In the genomic region with DNA sequence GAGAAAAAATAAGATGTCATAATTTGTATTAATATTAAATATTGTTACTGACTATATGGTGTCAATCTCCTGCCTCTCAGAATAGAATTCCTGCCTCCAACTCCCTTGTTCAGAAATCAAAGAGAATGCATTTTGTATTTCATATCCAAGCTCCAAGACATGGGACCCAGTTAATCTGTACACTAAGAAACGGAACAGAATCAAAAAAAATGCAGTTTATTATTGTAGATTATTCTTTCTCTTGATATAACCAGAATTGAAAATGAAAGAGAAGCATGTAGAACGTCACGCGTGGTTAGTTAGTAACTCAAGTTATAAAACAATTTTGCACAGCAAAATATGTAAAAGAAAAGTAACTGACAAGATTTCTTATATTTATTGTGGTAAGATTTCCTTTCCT, we compare ENCODE assay signal across 15 mouse cellular contexts. TPM values are rescaled to one million over a fixed set of nuclear protein-coding genes. Genes with fewer than 3 reads are reported as not detected.
DNase-seq lines count a peak whose midpoint lies in the region; ATAC-seq and TF ChIP-seq lines count a peak whose summit lies in the region.
"Had no signal": no experiment of that assay in that cellular context is flagged by ENCODE, and none has a peak within 500 bp of the region (broad histone marks: within the 10 kb centered on the region; RNA-seq: fewer than 3 reads in every experiment).

No protein-coding gene starts in this region.

- no peak for TF ChIP-seq CTCF in kidney, postnatal 0 days (IDR thresholded peaks at IDR 0.05; ENCODE audit: low read depth)

- H3K27ac ChIP-seq in embryonic facial prominence, embryonic 12.5 days = no peak overlapping the region
- no peak overlapping the region for H3K27ac ChIP-seq in embryonic facial prominence, embryonic 10.5 days (replicated peaks)
- H3K27ac ChIP-seq in kidney, postnatal 0 days = no peak overlapping the region
- no peak overlapping the region for H3K27ac ChIP-seq in midbrain, embryonic 14.5 days (replicated peaks; ENCODE audit: low read depth, low read length)
- H3K27ac ChIP-seq in midbrain, embryonic 16.5 days (ENCODE audit: low read length) = no peak overlapping the region
- no peak overlapping the region for H3K27ac ChIP-seq in neural tube, embryonic 15.5 days (replicated peaks)

- peak overlapping the region; percentile 27; the same call in 1 of the 2 replicates for H3K4me2 ChIP-seq in embryonic facial prominence, embryonic 12.5 days (replicated peaks)
- peak overlapping the region; percentile 34; the same call in 1 of the 2 replicates for H3K4me2 ChIP-seq in kidney, postnatal 0 days (ENCODE audit: low read length)
- H3K4me2 ChIP-seq in midbrain, embryonic 14.5 days (ENCODE audit: low read length) = peak overlapping the region; percentile 30
- no peak overlapping the region for H3K4me2 ChIP-seq in midbrain, embryonic 16.5 days (ENCODE audit: low read length)
- peak overlapping the region; percentile 36 for H3K4me2 ChIP-seq in neural tube, embryonic 15.5 days
- H3K4me2 ChIP-seq: liver, embryonic 11.5 days had no signal

- peaks cover 9% of the 10 kb centered on the region for H3K4me1 ChIP-seq in embryonic facial prominence, embryonic 12.5 days
- peaks cover 34% of the 10 kb centered on the region for H3K4me1 ChIP-seq in embryonic facial prominence, embryonic 10.5 days
- H3K4me1 ChIP-seq in kidney, postnatal 0 days (replicated peaks; ENCODE audit: insufficient read depth, low read length) = peaks cover 3% of the 10 kb centered on the region; the same call in 1 of the 2 replicates
- H3K4me1 ChIP-seq in midbrain, embryonic 14.5 days (ENCODE audit: control insufficient read depth, insufficient read depth, low read length) = peaks cover 2% of the 10 kb centered on the region; the same call in 1 of the 2 replicates
- H3K4me1 ChIP-seq in midbrain, embryonic 16.5 days (ENCODE audit: control insufficient read depth, insufficient read depth, low read length) = peaks cover 8% of the 10 kb centered on the region; the same call in 1 of the 2 replicates
- peaks cover 19% of the 10 kb centered on the region for H3K4me1 ChIP-seq in neural tube, embryonic 15.5 days

- DNase-seq in embryonic facial prominence, embryonic 10.5 days (ENCODE audit: low spot score) = no peak
- DNase-seq in kidney, postnatal 0 days (ENCODE audit: low spot score) = no peak
- no peak for DNase-seq in kidney, postnatal 14 days
- DNase-seq in midbrain, embryonic 14.5 days = no peak
- no peak for DNase-seq in cerebellum, postnatal 36 days
- DNase-seq: adrenal gland, postnatal 14 days; heart, postnatal 10 days; kidney, postnatal 25 days; right cerebral cortex, adult 18-20 months; thymus, postnatal 36 days had no signal

- no peak overlapping the region for H3K4me3 ChIP-seq in embryonic facial prominence, embryonic 12.5 days
- no peak overlapping the region for H3K4me3 ChIP-seq in embryonic facial prominence, embryonic 10.5 days
- H3K4me3 ChIP-seq in kidney, postnatal 0 days (replicated peaks; ENCODE audit: low read depth, low read length) = peak overlapping the region; percentile 10; the same call in 1 of the 2 replicates
- peak overlapping the region; percentile 5; the same call in 1 of the 2 replicates for H3K4me3 ChIP-seq in midbrain, embryonic 14.5 days (replicated peaks; ENCODE audit: low read depth, low read length)
- no peak overlapping the region for H3K4me3 ChIP-seq in midbrain, embryonic 16.5 days (ENCODE audit: low read depth, low read length)
- 0 out of 2 replicates have a peak overlapping the region, but pooled peaks have one; percentile 20 for H3K4me3 ChIP-seq in neural tube, embryonic 15.5 days (replicated peaks)
- H3K4me3 ChIP-seq: megakaryocyte, embryonic 14.5 days had no signal

- no peaks in the 10 kb centered on the region for H3K9me3 ChIP-seq in embryonic facial prominence, embryonic 12.5 days
- no peaks in the 10 kb centered on the region for H3K9me3 ChIP-seq in embryonic facial prominence, embryonic 10.5 days
- H3K9me3 ChIP-seq in kidney, postnatal 0 days (replicated peaks; ENCODE audit: low read length) = no peaks in the 10 kb centered on the region
- no peaks in the 10 kb centered on the region for H3K9me3 ChIP-seq in midbrain, embryonic 14.5 days (ENCODE audit: control insufficient read depth, low read length)
- H3K9me3 ChIP-seq in midbrain, embryonic 16.5 days (replicated peaks; ENCODE audit: control insufficient read depth, low read length, poor library complexity, severe bottlenecking) = no peaks in the 10 kb centered on the region
- H3K9me3 ChIP-seq in neural tube, embryonic 15.5 days (replicated peaks) = no peaks in the 10 kb centered on the region
- H3K9me3 ChIP-seq: megakaryocyte, embryonic 14.5 days had no signal

- ATAC-seq in embryonic facial prominence, embryonic 12.5 days (ENCODE audit: insufficient number of reproducible peaks, insufficient read depth, low FRiP score, low TSS enrichment) = no peak
- no peak for ATAC-seq in kidney, postnatal 0 days (replicated peaks; ENCODE audit: low FRiP score, low read depth)
- ATAC-seq in midbrain, embryonic 14.5 days (ENCODE audit: low FRiP score, low TSS enrichment) = no peak
- no peak for ATAC-seq in midbrain, embryonic 16.5 days
- ATAC-seq in neural tube, embryonic 15.5 days (ENCODE audit: low FRiP score) = no peak

- H3K36me3 ChIP-seq in embryonic facial prominence, embryonic 12.5 days = no peaks in the 10 kb centered on the region
- no peaks in the 10 kb centered on the region for H3K36me3 ChIP-seq in embryonic facial prominence, embryonic 10.5 days (replicated peaks)
- no peaks in the 10 kb centered on the region for H3K36me3 ChIP-seq in kidney, postnatal 0 days (ENCODE audit: insufficient read depth, low read length)
- no peaks in the 10 kb centered on the region for H3K36me3 ChIP-seq in midbrain, embryonic 14.5 days (ENCODE audit: control insufficient read depth, insufficient read depth, low read length)
- H3K36me3 ChIP-seq in midbrain, embryonic 16.5 days (ENCODE audit: control insufficient read depth, insufficient read depth, low read length) = no peaks in the 10 kb centered on the region
- H3K36me3 ChIP-seq in neural tube, embryonic 15.5 days = no peaks in the 10 kb centered on the region

- H3K9ac ChIP-seq in embryonic facial prominence, embryonic 12.5 days = no peak overlapping the region
- H3K9ac ChIP-seq in kidney, postnatal 0 days (ENCODE audit: low read depth, low read length) = no peak overlapping the region
- H3K9ac ChIP-seq in midbrain, embryonic 14.5 days (replicated peaks; ENCODE audit: low read length) = no peak overlapping the region
- H3K9ac ChIP-seq in midbrain, embryonic 16.5 days (ENCODE audit: low read depth, low read length) = no peak overlapping the region
- H3K9ac ChIP-seq in neural tube, embryonic 15.5 days (replicated peaks) = no peak overlapping the region

- no peaks in the 10 kb centered on the region for H3K27me3 ChIP-seq in embryonic facial prominence, embryonic 12.5 days
- peaks cover 24% of the 10 kb centered on the region for H3K27me3 ChIP-seq in embryonic facial prominence, embryonic 10.5 days (replicated peaks; ENCODE audit: low read depth, poor library complexity, severe bottlenecking)
- no peaks in the 10 kb centered on the region for H3K27me3 ChIP-seq in kidney, postnatal 0 days (ENCODE audit: insufficient read depth, low read length)
- H3K27me3 ChIP-seq in midbrain, embryonic 14.5 days (ENCODE audit: control insufficient read depth, insufficient read depth, low read length) = peaks cover 14% of the 10 kb centered on the region; the same call in 1 of the 2 replicates
- no peaks in the 10 kb centered on the region for H3K27me3 ChIP-seq in midbrain, embryonic 16.5 days (ENCODE audit: control insufficient read depth, insufficient read depth, low read depth, low read length)
- no peaks in the 10 kb centered on the region for H3K27me3 ChIP-seq in neural tube, embryonic 15.5 days (replicated peaks)

- WGBS in embryonic facial prominence, embryonic 12.5 days = 86% methylated on average over 4 of the region's 4 CpGs
- 88% methylated on average over 4 of the region's 4 CpGs for WGBS in embryonic facial prominence, embryonic 10.5 days
- 80% methylated on average over 4 of the region's 4 CpGs for WGBS in kidney, postnatal 0 days
- WGBS in midbrain, embryonic 14.5 days = 89% methylated on average over 4 of the region's 4 CpGs
- WGBS in midbrain, embryonic 16.5 days = 85% methylated on average over 4 of the region's 4 CpGs
- WGBS in neural tube, embryonic 15.5 days = 91% methylated on average over 4 of the region's 4 CpGs

RNA-seq across cellular contexts. Expression of gene Maf, which starts 4.5 kb away (rescaled TPM):
- polyA plus RNA-seq in embryonic facial prominence, embryonic 12.5 days (2016; fragmentation: Nextera tagmentation; extraction: Ambion mirVana) = 5.7 TPM in 2 replicates
- 2.3 and 2.7 TPM in 2 replicates for polyA plus RNA-seq in embryonic facial prominence, embryonic 10.5 days (2016; fragmentation: Nextera tagmentation; extraction: Ambion mirVana)
- 14.5 and 14.8 TPM in 2 replicates for polyA plus RNA-seq in kidney, postnatal 0 days (2015; fragmentation: Nextera tagmentation; extraction: Ambion mirVana)
- 9.6 and 10.0 TPM in 2 replicates for polyA plus RNA-seq in midbrain, embryonic 14.5 days (2014; fragmentation: Nextera tagmentation; extraction: Ambion mirVana)
- 6.7 and 7.5 TPM in 2 replicates for polyA plus RNA-seq in midbrain, embryonic 16.5 days (2015; fragmentation: Nextera tagmentation; extraction: Ambion mirVana)
- polyA plus RNA-seq in neural tube, embryonic 15.5 days (2015; fragmentation: Nextera tagmentation; extraction: Ambion mirVana) = 11.7 and 12.8 TPM in 2 replicates

Comparison
In these comparisons a context has a peak if more than half of its experiments do, and no peak if none do; other contexts are left out.
1. H3K4me3 ChIP-seq: peak in kidney, postnatal 0 days (single experiment), midbrain, embryonic 14.5 days (single experiment) and neural tube, embryonic 15.5 days (single experiment); none in embryonic facial prominence, embryonic 12.5 days (single experiment), embryonic facial prominence, embryonic 10.5 days (single experiment) and midbrain, embryonic 16.5 days (single experiment).